22 mouse cellular contexts compared by ENCODE assay signal in genomic region chr15:26374946-26375345, GRCm38 (mm10).
A peak's percentile ranks its signal among the peaks of the same experiment; 100 is the strongest.
DNase-seq lines count a peak whose midpoint lies in the region; ATAC-seq and TF ChIP-seq lines count a peak whose summit lies in the region.
"Had no signal": no experiment of that assay in that cellular context is flagged by ENCODE, and none has a peak within 500 bp of the region (broad histone marks: within the 10 kb centered on the region; RNA-seq: fewer than 3 reads in every experiment).

No protein-coding gene starts in this region.

- intact Hi-C loops in heart, postnatal 25 days (cut with DNase I) = no loop called here

- TF ChIP-seq CTCF in lung, postnatal 0 days (IDR thresholded peaks at IDR 0.05) = no peak

- no peak overlapping the region for H3K9ac ChIP-seq in lung, postnatal 0 days (replicated peaks; ENCODE audit: low read depth)
- H3K9ac ChIP-seq: embryonic facial prominence, embryonic 13.5 days; forebrain, embryonic 13.5 days; forebrain, postnatal 0 days; heart, embryonic 13.5 days; hindbrain, embryonic 12.5 days had no signal

- no peak overlapping the region for H3ac ChIP-seq in myocyte (ENCODE audit: control insufficient read depth, insufficient read length)

- DNase-seq in lung, postnatal 0 days (ENCODE audit: low spot score) = peak; percentile 12
- DNase-seq in lung, postnatal 36 days = no peak
- DNase-seq in Muller cell, postnatal 12 days (ENCODE audit: inconsistent ontology term) = peak; percentile 36
- DNase-seq in heart, postnatal 25 days (ENCODE audit: low spot score) = no peak
- DNase-seq in cerebellum, postnatal 25 days = no peak
- no peak for DNase-seq in kidney, postnatal 14 days
- DNase-seq: adrenal gland, adult 2 months; adrenal gland, postnatal 25 days; B cell, adult 2 months; cerebellum, adult 11 months; cerebellum, adult 8-10 months; cerebellum, postnatal 36 days; forebrain, postnatal 0 days; gastrocnemius, postnatal 36 days; heart, adult 11 months; heart, postnatal 4 days had no signal

- H3K27me3 ChIP-seq in lung, postnatal 0 days (replicated peaks; ENCODE audit: insufficient read depth, low read length) = no peaks in the 10 kb centered on the region
- H3K27me3 ChIP-seq in myocyte (ENCODE audit: control insufficient read depth, insufficient read depth, insufficient read length) = no peaks in the 10 kb centered on the region
- H3K27me3 ChIP-seq: embryonic facial prominence, embryonic 13.5 days; forebrain, embryonic 13.5 days; heart, embryonic 13.5 days; hindbrain, embryonic 12.5 days had no signal

- H3K4me3 ChIP-seq in lung, postnatal 0 days (ENCODE audit: low read depth, low read length) = no peak overlapping the region
- no peak overlapping the region for H3K4me3 ChIP-seq in myocyte
- H3K4me3 ChIP-seq: embryonic facial prominence, embryonic 13.5 days; forebrain, embryonic 13.5 days; heart, embryonic 13.5 days; hindbrain, embryonic 12.5 days had no signal

- ATAC-seq in lung, postnatal 0 days = no peak; the same call in 1 of the 2 replicates
- ATAC-seq: forebrain, embryonic 13.5 days; forebrain, postnatal 0 days; inflammation-experienced regulatory T-cells, adult 6 months had no signal

- H3K4me1 ChIP-seq in lung, postnatal 0 days (ENCODE audit: insufficient read depth, low read depth, low read length) = no peaks in the 10 kb centered on the region
- H3K4me1 ChIP-seq: embryonic facial prominence, embryonic 13.5 days; forebrain, embryonic 13.5 days; heart, embryonic 13.5 days; hindbrain, embryonic 12.5 days had no signal

- no peaks in the 10 kb centered on the region for H3K79me2 ChIP-seq in myocyte (ENCODE audit: control insufficient read depth, insufficient read depth)

- no peaks in the 10 kb centered on the region for H3K36me3 ChIP-seq in lung, postnatal 0 days (ENCODE audit: insufficient read depth, low read length)
- no peaks in the 10 kb centered on the region for H3K36me3 ChIP-seq in myocyte (ENCODE audit: control insufficient read depth, insufficient read depth)
- H3K36me3 ChIP-seq: embryonic facial prominence, embryonic 13.5 days; heart, embryonic 13.5 days; hindbrain, embryonic 12.5 days had no signal

- H3K27ac ChIP-seq in lung, postnatal 0 days (ENCODE audit: low read length) = no peak overlapping the region
- H3K27ac ChIP-seq: embryonic facial prominence, embryonic 13.5 days; forebrain, embryonic 13.5 days; heart, embryonic 13.5 days; hindbrain, embryonic 12.5 days had no signal

- H3K9me3 ChIP-seq in lung, postnatal 0 days (ENCODE audit: low read length) = no peaks in the 10 kb centered on the region
- H3K9me3 ChIP-seq: embryonic facial prominence, embryonic 13.5 days; forebrain, embryonic 13.5 days; heart, embryonic 13.5 days; hindbrain, embryonic 12.5 days had no signal

- 81% methylated on average over 3 of the region's 3 CpGs for WGBS in lung, postnatal 0 days

- no peak for TF ChIP-seq EP300 in lung, postnatal 0 days (IDR thresholded peaks at IDR 0.05)

- TF ChIP-seq POLR2A in myocyte (IDR thresholded peaks at IDR 0.05; ENCODE audit: insufficient read length, low read depth) = no peak

- no peak overlapping the region for H3K4me2 ChIP-seq in lung, postnatal 0 days (replicated peaks; ENCODE audit: low read depth, low read length)
- H3K4me2 ChIP-seq in myocyte (ENCODE audit: low read depth) = peak overlapping the region; percentile 82
- H3K4me2 ChIP-seq: embryonic facial prominence, embryonic 13.5 days; forebrain, embryonic 13.5 days; heart, embryonic 13.5 days; hindbrain, embryonic 12.5 days had no signal

TF ChIP-seq in myocyte, 11 proteins besides CTCF, POLR2A, EP300 and RAD21:
- peak; percentile 88 for TF ChIP-seq USF1 (IDR thresholded peaks at IDR 0.05; ENCODE audit: low read depth)
- no peak for TF ChIP-seq MYOD1 (IDR thresholded peaks at IDR 0.05; ENCODE audit: control insufficient read depth in 1 of 3, insufficient read length in 2 of 3, low read depth in 2 of 3)
- TF ChIP-seq MAX (IDR thresholded peaks at IDR 0.05; ENCODE audit: low read depth) = peak; percentile 74

Comparison
In these comparisons a context has a peak if more than half of its experiments do, and no peak if none do; other contexts are left out.
1. DNase-seq: peak in lung, postnatal 0 days (single experiment) and Muller cell, postnatal 12 days (single experiment); none in lung, postnatal 36 days (single experiment), heart, postnatal 25 days (single experiment), cerebellum, postnatal 25 days (0 of 2) and kidney, postnatal 14 days (single experiment).